Mouse (Mus musculus) intestine, embryonic 16.5 days (tissue): ENCODE data around the gene Spcs1. TPM values are rescaled to one million over a fixed set of nuclear protein-coding genes. Genes with fewer than 3 reads are reported as not detected.

Source experiments
- ATAC-seq: fragments of 200-750 bp; cut with Nextera tagmentation; 2 replicates; pipeline ENCODE4 v1.8.0; 2017; ENCODE audit warnings: moderate TSS enrichment, moderate library complexity
- H3K27ac ChIP-seq: fragments of 300-500 bp; sonication (generic); 2 replicates; pipeline ENCODE4 v1.5.1; 2014; ENCODE audit warnings: mild to moderate bottlenecking, low read length
- H3K27me3 ChIP-seq: fragments of 300-500 bp; sonication (generic); replicated peaks from 2 replicates; pipeline ENCODE4 v1.6.1; 2014; ENCODE audit warnings: low read length, control low read depth, mixed read lengths; ENCODE audit not compliant: control insufficient read depth, insufficient read depth
- H3K36me3 ChIP-seq: fragments of 300-500 bp; sonication (generic); 2 replicates; pipeline ENCODE4 v1.6.1; 2014; ENCODE audit warnings: low read length, control low read depth; ENCODE audit not compliant: control insufficient read depth, insufficient read depth
- H3K4me1 ChIP-seq: fragments of 300-500 bp; sonication (generic); 2 replicates; pipeline ENCODE4 v1.6.1; 2014; ENCODE audit warnings: low read length, control low read depth, mixed read lengths; ENCODE audit not compliant: control insufficient read depth, insufficient read depth
- H3K4me2 ChIP-seq: fragments of 300-500 bp; sonication (generic); 2 replicates; pipeline ENCODE4 v1.6.1; 2014; ENCODE audit warnings: low read depth, low read length, control low read depth
- H3K4me3 ChIP-seq: fragments of 300-500 bp; sonication (generic); 2 replicates; pipeline ENCODE4 v1.5.1; 2014; ENCODE audit warnings: mild to moderate bottlenecking, low read length
- H3K9ac ChIP-seq: fragments of 300-500 bp; sonication (generic); 2 replicates; pipeline ENCODE4 v1.6.1; 2014; ENCODE audit warnings: low read depth, low read length
- H3K9me3 ChIP-seq: fragments of 300-500 bp; sonication (generic); 2 replicates; pipeline ENCODE4 v1.6.1; 2016; ENCODE audit warnings: low read length, control low read depth; ENCODE audit not compliant: control insufficient read depth
- WGBS: fragments of 180-500 bp; shearing (Covaris S2); extraction: QIAGEN DNeasy Blood & Tissue Kit; methylation state at CpG from one replicate; pipeline ENCODE4 v1.1.7; 2014; 5-methylcytosine and 5-hydroxymethylcytosine counted together
- polyA plus RNA-seq: library from polyadenylated mRNA; unstranded; fragments of >200 nt; fragmentation: Nextera tagmentation; extraction: Ambion mirVana; gene quantifications from 2 replicates; pipeline ENCODE4 v1.2.1, GENCODE M21; 2015

Spcs1 gene
- polyA plus RNA-seq, 1 experiment from 2014 or later: 392 TPM

DNA sequence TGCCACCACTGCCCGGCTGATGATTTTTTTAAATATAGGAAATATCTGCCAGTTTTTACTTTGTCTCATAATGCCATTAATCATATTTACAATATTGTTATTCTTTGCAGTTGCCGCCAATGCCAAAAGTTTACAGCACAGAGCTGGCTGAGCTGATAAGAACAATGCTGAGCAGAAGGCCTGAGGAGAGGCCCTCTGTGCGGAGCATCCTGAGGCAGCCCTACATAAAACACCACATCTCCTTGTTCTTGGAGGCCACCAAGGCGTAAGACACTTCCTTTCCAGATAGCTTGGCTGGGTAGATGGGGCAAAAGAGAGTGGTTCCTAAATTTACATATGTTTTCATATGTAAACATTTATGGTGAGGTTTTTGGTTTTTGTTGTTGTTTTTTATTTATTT is 42.4 kb downstream of the Spcs1 start:
- ATAC-seq: no peak

DNA sequence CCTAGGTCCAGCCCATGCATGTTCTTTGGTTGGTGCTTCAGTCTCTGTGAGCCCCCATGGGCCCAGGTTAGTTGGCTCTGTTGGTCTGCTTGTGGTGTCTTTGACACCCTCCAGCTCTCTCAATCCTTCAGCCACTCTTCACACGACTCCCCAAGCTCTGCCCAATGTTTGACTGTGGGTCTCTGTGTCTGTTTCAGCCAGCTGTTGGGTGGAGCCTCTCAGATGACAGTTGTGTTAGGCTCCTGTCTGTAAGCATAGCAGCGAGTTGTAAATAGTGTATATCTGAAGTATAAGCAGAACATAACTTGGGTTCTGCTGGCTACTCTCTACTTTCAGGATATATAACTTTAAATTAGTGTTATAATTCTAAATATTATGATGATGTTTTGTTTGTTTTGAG is 43.0 kb downstream of the Spcs1 start:
- Histone ChIP-seq H3K4me2 (no peak overlapping the region), H3K9me3 (no peaks in the 10 kb centered on the region), H3K4me1 (no peaks in the 10 kb centered on the region), H3K27me3 (no peaks in the 10 kb centered on the region), H3K27ac (no peak overlapping the region), H3K36me3 (no peaks in the 10 kb centered on the region), H3K9ac (no peak overlapping the region), H3K4me3 (no peak overlapping the region)
- no peak for ATAC-seq
- WGBS: 72% methylated on average over 2 of the region's 2 CpGs

More for the DNA sequence above, 42.4 kb downstream of the Spcs1 start:
- Histone ChIP-seq H3K27ac (no peak overlapping the region), H3K36me3 (no peaks in the 10 kb centered on the region), H3K27me3 (no peaks in the 10 kb centered on the region), H3K4me1 (no peaks in the 10 kb centered on the region), H3K9me3 (no peaks in the 10 kb centered on the region), H3K4me3 (no peak overlapping the region), H3K4me2 (no peak overlapping the region), H3K9ac (no peak overlapping the region)
- 88% methylated on average over 4 of the region's 4 CpGs for WGBS

DNA sequence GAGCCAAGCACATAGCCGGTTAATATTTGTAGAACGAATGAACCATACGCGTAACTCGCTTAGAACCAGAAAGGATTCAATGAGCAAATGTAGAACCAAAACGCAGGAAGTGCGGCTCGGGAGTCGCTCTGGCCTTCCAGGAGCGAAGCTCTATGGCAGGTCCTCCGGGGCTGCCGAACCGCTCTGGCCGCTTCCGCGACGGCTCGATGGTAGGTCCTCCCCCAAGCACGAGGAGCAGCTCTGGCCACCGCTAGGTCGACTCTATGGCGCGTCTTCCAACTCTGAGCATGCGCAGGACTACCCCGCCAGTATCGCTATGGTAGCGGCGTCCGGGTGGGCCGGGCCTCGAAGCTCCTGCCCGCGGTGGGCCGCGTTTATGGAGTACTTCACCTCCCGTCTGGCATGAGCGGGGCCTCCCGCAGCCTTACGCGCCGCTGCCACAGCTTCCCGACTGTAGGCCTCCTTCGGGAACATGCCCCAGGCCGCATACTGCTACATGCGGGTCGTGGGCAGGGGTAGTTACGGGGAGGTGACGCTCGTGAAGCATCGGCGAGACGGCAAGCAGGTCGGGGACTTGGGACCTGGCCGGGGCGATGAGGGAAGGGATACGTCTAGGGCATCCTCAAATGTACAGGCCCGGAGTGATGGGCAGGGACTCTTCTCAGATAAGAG is 50.2 kb downstream of the Spcs1 start, which contains the start of gene Nek4:
Gene Nek4 (plus strand): TSS at position 224 of the 672 bp plus-strand sequence.
- H3K4me2 ChIP-seq: peak within 1 kb of the TSS; percentile 72
- no peaks in the 10 kb centered on the region for H3K27me3 ChIP-seq
- no peaks in the 10 kb centered on the region for H3K36me3 ChIP-seq
- ATAC-seq: peak; percentile 99
- peaks cover 3% of the 10 kb centered on the region; the same call in 1 of the 2 replicates for H3K4me1 ChIP-seq
- 0 out of 2 replicates have a peak within 1 kb of the TSS, but pooled peaks have one; percentile 61 for H3K27ac ChIP-seq
- peak within 1 kb of the TSS; percentile 92 for H3K4me3 ChIP-seq
- peak within 1 kb of the TSS; percentile 90 for H3K9ac ChIP-seq
- H3K9me3 ChIP-seq: no peaks in the 10 kb centered on the region
- under 1% methylated on average over 57 of the region's 57 CpGs for WGBS

DNA sequence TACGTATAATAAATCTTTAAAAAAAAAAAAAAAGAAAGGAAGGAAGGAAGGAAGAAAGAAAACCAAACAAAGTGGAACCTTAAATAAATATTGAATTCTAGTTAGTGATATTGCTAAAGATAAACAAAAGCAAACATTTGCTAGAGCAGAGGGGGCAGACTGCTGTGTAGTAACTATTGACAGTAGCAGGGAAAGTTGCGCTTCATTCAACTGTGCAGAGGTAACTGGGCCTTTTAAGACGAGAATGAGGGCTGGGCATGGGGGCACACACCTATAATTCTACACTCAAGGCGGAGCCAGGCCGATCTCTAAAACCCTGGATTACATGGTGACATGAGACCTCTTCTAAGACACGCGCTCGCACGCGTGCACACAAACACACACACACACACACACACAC is 51.5 kb downstream of the Spcs1 start:
- Histone ChIP-seq H3K9ac (no peak overlapping the region), H3K27ac (no peak overlapping the region), H3K9me3 (no peaks in the 10 kb centered on the region), H3K4me2 (no peak overlapping the region), H3K36me3 (no peaks in the 10 kb centered on the region), H3K27me3 (no peaks in the 10 kb centered on the region), H3K4me1 (peaks cover 3% of the 10 kb centered on the region; the same call in 1 of the 2 replicates), H3K4me3 (no peak overlapping the region)
- no peak for ATAC-seq
- 85% methylated on average over 10 of the region's 10 CpGs for WGBS

Other genes with a start within 250 kb of the Spcs1 start
- gene Tmem110, start 176.1 kb downstream of the Spcs1 start, polyA plus RNA-seq: 18.6 and 20.6 TPM in 2 replicates
- gene Mustn1, start 122.5 kb downstream of the Spcs1 start, polyA plus RNA-seq: 8.8 and 10.6 TPM in 2 replicates
- gene Itih4, start 115.2 kb downstream of the Spcs1 start, polyA plus RNA-seq: 1.0 and 3.1 TPM in 2 replicates
- gene Itih3, start 77.9 kb downstream of the Spcs1 start, polyA plus RNA-seq: 3.6 and 8.1 TPM in 2 replicates
- 0.51 and 1.1 TPM in 2 replicates for gene Itih1, start 58.4 kb downstream of the Spcs1 start, polyA plus RNA-seq
- gene Nek4, start 50.3 kb downstream of the Spcs1 start, polyA plus RNA-seq: 8.4 TPM in 2 replicates
- 35.5 and 38.7 TPM in 2 replicates for gene Glt8d1, start 272 bp downstream of the Spcs1 start, polyA plus RNA-seq
- 74.1 and 79.2 TPM in 2 replicates for gene Pbrm1, start 17.5 kb upstream of the Spcs1 start, polyA plus RNA-seq
- 96.5 and 107 TPM in 2 replicates for gene Gnl3, start 17.5 kb upstream of the Spcs1 start, polyA plus RNA-seq
- 87.6 and 92.2 TPM in 2 replicates for gene Smim4, start 127.3 kb upstream of the Spcs1 start, polyA plus RNA-seq
- 205 and 208 TPM in 2 replicates for gene Nt5dc2, start 129.4 kb upstream of the Spcs1 start, polyA plus RNA-seq
- gene Stab1, start 167.0 kb upstream of the Spcs1 start, polyA plus RNA-seq: 19.0 and 24.5 TPM in 2 replicates
- gene Tnnc1, start 206.6 kb upstream of the Spcs1 start, polyA plus RNA-seq: 3.5 and 3.7 TPM in 2 replicates
- 217 and 228 TPM in 2 replicates for gene Nisch, start 215.3 kb upstream of the Spcs1 start, polyA plus RNA-seq
- gene Sema3g, start 216.2 kb upstream of the Spcs1 start, polyA plus RNA-seq: 0.51 and 0.67 TPM in 2 replicates
- gene Phf7, start 249.6 kb upstream of the Spcs1 start, polyA plus RNA-seq: 10.5 and 10.8 TPM in 2 replicates
- 61.8 and 63.3 TPM in 2 replicates for gene Bap1, start 249.8 kb upstream of the Spcs1 start, polyA plus RNA-seq